Mouse (Mus musculus): Measurements from ENCODE around the gene Zgpat.

DNA sequence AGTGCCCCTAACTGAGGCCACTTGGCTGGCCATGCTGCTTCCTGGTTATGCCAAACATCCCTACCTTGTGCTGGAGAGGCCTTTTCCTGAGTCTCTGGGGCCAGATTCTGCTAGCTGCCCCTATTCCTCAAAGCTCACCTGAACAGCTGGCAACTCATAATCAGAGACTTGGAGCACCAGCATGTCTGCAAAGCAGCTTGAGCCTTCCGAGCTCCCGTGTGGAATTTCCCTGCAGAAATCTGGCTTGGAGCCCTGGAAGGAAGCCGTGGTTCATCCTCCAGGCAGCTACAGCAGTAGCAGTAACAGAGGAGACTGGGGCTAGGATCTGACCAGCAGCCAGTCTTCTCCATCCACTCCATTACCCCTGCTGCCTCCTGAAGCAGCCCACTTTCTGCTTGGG, 21.2 kb downstream of the Zgpat start:
- TF ChIP-seq CTCF (IDR thresholded peaks at IDR 0.05; ENCODE audit: extremely low read depth, insufficient read depth, insufficient read length, insufficient replicate concordance) (no peak), POLR2A (IDR thresholded peaks at IDR 0.05; ENCODE audit: low read depth, low read length) (no peak)

Measured in spleen, adult 2 months (tissue).